Mouse (Mus musculus): ENCODE data around the gene Tpo.

The Tpo gene

DNA sequence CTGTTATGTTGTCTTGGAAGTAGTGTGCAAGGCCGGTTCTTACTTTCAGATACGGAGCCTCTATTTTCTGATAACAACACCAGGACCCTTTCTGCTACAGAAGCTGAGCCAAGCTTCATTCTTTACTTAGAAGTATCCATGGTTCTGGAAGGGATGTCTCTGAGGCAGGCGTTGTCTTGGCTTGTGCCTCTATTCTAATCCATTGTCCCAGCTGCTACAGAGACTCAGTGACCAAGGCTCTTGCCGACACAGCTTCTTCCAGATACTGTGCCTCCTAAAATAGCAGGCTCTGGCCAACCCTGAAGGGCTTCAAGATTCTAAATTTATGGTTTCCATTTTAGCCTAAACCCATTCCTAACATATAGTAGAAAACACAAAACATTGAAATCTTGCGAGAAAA, 123.7 kb downstream of the Tpo start:
- WGBS: 41% methylated on average over 5 of the region's 5 CpGs

DNA sequence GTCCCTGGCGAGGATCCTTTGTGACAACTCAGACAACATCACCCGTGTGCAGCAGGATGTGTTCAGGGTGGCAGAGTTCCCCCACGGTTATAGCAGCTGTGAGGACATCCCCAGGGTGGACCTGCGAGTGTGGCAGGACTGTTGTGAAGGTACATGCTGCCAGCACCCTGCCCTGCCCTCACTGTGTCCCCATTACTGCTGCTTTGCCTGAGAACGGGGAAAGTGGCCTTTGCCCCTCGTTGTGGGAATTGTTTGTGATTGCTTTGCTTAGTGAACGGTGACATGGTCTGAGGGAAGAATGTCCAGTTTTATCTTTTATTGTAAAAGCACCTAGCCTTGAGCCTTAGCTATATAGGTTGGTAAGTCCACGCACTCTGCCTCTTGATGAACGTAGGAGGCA, 125.8 kb downstream of the Tpo start:
- 77% methylated on average over 9 of the region's 9 CpGs for WGBS

All from cerebral cortex, adult 2 months (tissue).